Mouse (Mus musculus) ZHBTc4 (cell line): ENCODE data around the gene Agl.
"Not testable (repeated sequence)": the region's sequence is repeated elsewhere in the genome, so short reads cannot be mapped to it uniquely, and the experiment has no call there.

Source experiments
- DNase-seq: peaks from one replicate; pipeline ENCODE4 v3.0.0-alpha.2; 2011; ENCODE audit warnings: low read depth, low spot score

The Agl gene

GRCm38 (mm10) chr3:116816674-116817215 lies 8.8 kb upstream of the Agl start:
- DNase-seq = no peak

GRCm38 (mm10) chr3:116815916-116816315 lies 8.0 kb upstream of the Agl start:
- DNase-seq = no peak

GRCm38 (mm10) chr3:116815305-116815797 lies 7.4 kb upstream of the Agl start:
- no peak for DNase-seq

- DNase-seq = no peak
Observed at GRCm38 (mm10) chr3:116812946-116813345, 5.0 kb upstream of the Agl start.

GRCm38 (mm10) chr3:116810351-116810750 lies 2.4 kb upstream of the Agl start:
- DNase-seq = not testable (repeated sequence)

DNA sequence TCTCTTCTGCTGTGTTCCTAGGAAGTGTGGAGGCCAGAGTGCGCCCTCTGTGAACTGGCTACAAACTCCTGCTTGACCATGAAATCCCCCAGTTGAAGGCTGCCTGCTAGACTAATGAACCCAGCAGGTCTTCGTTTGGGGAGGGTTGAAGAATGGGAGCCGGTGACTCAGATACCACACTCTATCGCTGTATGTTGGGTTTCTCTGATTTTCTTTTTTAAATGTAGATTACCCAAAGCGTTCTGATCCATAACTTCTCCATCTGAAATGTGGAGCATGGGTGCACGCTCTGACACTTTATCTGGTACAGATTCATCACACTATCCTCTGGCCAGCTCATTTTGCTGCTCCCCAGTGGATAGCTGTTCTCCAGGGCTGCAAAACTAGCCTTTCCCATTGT lies 1.3 kb upstream of the Agl start:
- DNase-seq = no peak

DNA sequence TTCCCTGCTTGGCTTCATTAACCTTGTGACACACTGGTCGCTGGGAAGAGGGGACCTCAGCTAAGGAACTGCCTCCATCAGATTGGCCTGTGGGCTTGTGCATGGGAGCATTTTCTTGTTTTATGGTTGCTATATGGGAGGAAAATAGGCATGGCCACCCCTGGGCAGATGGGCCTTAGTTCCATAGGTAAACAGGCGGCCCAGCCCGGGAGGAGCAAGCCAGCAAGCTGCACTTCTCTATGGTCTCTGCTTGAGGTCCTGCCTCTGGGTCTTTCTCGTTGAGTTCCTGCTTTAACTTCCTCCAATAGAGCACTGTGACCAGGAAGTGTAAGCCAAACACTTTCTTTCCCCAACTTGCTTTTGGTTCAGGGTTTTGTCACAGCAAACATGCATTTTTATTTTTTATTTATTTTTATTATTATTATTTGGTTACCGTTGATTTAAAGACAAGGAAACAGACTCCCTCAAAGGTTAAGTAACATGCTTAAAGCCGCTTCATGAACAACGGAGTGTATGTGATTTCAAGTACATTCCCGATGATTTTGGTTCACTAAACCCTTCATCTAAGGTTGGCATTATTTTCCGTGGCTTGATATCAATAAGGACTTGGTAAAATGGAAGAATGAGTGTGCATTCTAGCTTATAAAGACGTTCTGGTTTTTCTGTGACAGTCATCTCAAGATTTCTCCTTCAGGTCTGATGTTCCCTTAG lies 696 bp upstream of the Agl start:
- DNase-seq = no peak

GRCm38 (mm10) chr3:116805866-116806265 lies 2.1 kb downstream of the Agl start:
- no peak for DNase-seq

- no peak for DNase-seq
Observed at GRCm38 (mm10) chr3:116804746-116805285, 3.1 kb downstream of the Agl start.

- no peak for DNase-seq
Observed at GRCm38 (mm10) chr3:116801755-116802154, 6.2 kb downstream of the Agl start.

GRCm38 (mm10) chr3:116798821-116799510 lies 9.0 kb downstream of the Agl start:
- peak; percentile 28 for DNase-seq

GRCm38 (mm10) chr3:116788851-116789250 lies 19.1 kb downstream of the Agl start:
- DNase-seq = no peak

DNA sequence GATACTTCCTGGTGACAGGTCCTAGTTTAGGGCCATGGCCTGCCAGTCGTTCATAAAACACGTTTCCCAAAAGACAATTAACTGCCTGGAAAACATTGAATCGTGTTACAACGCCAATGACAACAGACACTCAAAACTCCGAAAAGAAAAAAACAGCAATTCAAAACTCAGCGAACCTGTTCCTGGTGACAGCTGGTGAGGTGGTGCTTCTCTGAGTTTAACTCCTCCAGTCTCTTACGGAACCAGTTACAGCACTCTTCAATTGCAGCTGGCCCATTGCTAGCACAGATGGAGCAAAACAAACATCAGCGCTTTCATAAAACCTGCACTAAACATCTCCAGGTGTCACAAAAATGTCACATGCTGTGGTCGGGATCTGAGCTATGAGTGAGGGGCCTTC lies 21.4 kb downstream of the Agl start:
- DNase-seq = no peak

GRCm38 (mm10) chr3:116785820-116786219 lies 22.1 kb downstream of the Agl start:
- no peak for DNase-seq

DNA sequence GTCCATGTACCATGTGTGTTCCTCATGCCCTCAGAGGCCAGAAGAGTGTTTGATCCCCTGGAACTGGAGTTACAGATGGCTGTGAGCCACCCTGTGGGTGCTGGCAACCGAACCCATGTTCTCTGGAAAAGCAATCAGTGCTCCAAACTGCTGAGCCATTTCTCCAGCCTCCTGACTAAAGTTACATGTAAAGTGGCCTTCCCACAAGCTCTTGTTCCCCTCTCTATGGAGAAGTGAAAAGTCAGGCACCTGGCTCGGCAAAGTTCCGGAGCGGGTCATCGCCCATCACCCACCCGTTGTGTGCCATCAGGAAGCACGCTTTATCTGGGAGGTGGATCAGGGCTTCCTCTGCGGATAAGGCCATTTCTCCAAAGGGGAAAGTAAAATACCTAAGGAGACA lies 23.2 kb downstream of the Agl start:
- no peak for DNase-seq

DNA sequence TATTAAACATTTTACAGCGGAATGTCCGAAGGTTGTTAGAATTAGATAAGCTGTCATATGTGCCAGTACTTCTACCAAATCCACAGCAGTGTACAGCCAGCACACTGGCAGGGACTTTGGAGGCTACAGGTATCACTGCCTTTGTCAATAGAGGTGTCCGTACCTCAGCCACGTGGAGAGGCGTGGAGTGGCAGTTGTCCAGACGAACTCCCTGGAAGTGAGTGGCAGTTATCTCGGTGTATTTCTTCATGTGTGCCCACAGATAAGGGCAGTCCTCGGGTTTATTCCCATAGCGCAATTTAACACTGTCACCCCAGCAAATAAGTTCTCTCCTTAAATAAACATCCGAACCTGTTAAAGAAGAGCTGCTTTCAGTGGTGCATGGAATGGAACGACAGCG lies 23.7 kb downstream of the Agl start:
- no peak for DNase-seq

DNA sequence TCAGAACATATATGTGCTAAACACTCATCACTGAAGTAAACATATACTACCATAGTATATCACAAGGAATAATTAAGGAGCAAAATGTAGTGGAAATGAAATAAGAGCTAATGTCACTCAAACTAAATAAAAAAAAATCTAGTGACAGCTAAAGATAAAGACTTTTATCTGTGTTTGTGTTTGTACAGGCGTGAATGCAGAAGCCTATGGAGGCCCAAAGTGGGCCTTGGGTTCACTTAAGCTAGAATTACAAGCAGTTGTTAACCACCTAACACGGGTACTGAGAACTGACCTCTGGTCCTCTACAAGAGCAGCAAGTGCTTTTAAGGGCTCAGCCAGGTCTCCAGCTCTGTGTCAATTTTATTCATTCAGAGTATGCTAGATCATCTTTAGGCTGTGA lies 31.0 kb downstream of the Agl start:
- no peak for DNase-seq

DNA sequence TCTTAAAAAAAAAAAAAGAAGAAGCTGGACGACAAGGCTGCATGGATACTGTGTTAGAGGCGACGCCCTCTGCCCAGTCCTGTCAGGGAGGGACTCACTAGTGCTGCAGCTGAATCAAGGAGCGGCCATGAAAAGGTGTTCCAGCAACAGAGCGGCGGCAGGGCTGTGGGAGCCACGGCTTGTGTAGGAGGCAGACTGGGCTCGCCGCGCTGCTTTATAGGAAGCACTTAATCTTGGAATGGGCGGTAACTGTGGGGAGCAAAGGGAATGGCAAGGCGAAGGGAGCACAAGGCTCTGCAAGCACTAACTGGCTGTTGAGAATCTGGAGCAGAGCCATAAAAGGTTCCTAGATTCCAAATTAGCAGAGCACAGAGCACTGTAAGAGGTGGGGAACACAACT lies 34.1 kb downstream of the Agl start:
- peak; percentile 66 for DNase-seq

- DNase-seq = peak; percentile 21
Observed at GRCm38 (mm10) chr3:116771597-116771996, 36.4 kb downstream of the Agl start.

GRCm38 (mm10) chr3:116766963-116767362 lies 41.0 kb downstream of the Agl start:
- DNase-seq = peak; percentile 84

- no peak for DNase-seq
Observed at GRCm38 (mm10) chr3:116752818-116753217, 55.1 kb downstream of the Agl start.

GRCm38 (mm10) chr3:116751191-116751860 lies 56.6 kb downstream of the Agl start:
- peak; percentile 75 for DNase-seq
